Mouse (Mus musculus) CD8-positive naive resting alpha-beta T cell, adult 2 months (primary cell): Measurements from ENCODE around the gene Gm11639.
A peak's percentile ranks its signal among the peaks of the same experiment; 100 is the strongest.

Experiments used
- DNase-seq, 2 experiments: peaks; one replicate each; pipeline ENCODE4 v3.0.0; 2022; ENCODE audit warnings: low read depth in 2 of 2, low spot score in 2 of 2

Gene Gm11639

GRCm38 (mm10) chr11:104693235-104693634, 7.7 kb downstream of the Gm11639 start:
- no peak for DNase-seq

DNA sequence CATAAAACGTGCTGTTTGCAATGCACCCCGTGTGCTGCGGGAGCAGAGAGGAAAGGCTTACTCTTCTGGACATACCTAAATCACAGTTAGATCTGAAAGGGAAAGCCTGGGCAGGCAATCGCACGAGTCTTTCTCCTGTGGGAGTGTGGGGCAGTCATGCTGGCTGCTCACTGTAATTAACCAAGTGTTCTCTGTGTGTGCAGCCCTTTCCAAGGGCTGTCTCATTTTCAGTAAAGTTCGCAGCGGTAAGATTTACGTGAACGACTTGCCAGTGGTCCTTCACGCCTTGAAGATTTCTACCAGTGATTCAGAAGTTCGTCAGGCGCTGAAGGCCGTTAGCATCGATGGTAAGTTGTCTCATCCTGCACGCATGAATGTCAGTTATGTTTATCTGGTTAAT, 18.6 kb downstream of the Gm11639 start:
- DNase-seq: no peak

- DNase-seq: no peak
Measured at GRCm38 (mm10) chr11:104707084-104707483, 21.6 kb downstream of the Gm11639 start.

DNA sequence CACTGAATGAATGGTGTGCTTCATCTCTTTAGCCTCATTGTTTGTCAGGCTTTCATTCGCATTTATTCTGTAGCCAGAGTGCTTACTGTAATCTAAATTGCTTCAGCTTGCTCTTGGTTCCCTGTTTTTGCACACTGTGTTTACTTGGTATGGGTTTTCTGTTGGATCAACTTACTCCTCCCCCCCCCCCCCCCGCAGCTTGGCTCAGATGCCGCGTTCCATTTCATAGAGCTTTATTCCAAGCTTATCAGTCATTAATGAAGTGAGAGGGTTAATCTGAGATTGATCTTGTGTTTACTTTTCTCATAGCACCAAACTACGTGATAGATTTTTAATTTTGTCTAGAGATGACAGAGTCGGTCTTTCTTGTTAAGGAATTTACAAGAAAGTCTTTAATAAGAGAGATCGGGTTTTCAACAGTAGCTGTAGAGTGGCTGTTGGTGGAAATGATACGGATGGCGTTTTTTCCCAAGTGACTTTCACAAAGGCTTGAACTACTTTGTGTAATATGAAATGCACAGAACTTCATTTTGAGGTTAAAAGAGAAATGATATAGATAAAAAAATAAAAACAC, 59.6 kb downstream of the Gm11639 start:
- no peak for DNase-seq

- DNase-seq: no peak
Measured at GRCm38 (mm10) chr11:104765762-104766161, 80.3 kb downstream of the Gm11639 start.

DNA sequence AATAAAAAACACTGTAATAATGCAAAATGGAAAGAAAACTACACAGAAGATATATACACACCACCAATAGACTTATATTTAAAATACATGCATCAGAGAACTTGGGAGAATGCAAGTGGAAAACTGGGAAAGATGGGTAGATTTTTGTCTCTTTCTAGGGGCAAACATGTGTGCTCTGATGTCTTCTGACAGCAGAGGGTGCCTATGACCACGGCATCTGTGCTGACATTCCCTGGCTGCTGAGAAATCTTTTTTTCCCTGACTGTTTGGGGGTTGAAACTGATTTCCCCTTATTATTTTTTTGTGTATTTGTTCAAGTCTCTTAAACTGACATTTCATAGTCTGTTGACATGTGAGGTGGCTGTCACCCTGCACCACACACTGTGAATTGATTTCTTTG, 81.6 kb downstream of the Gm11639 start:
- DNase-seq: no peak

GRCm38 (mm10) chr11:104768072-104768471, 82.6 kb downstream of the Gm11639 start:
- peak; percentile 38 to 63 for DNase-seq

GRCm38 (mm10) chr11:104778796-104779195, 93.3 kb downstream of the Gm11639 start:
- no peak for DNase-seq

GRCm38 (mm10) chr11:104944723-104945122, 259.2 kb downstream of the Gm11639 start:
- DNase-seq: no peak

GRCm38 (mm10) chr11:104952349-104952748, 266.8 kb downstream of the Gm11639 start:
- DNase-seq: no peak

- DNase-seq: no peak
Measured at GRCm38 (mm10) chr11:104967862-104968261, 282.4 kb downstream of the Gm11639 start.

DNA sequence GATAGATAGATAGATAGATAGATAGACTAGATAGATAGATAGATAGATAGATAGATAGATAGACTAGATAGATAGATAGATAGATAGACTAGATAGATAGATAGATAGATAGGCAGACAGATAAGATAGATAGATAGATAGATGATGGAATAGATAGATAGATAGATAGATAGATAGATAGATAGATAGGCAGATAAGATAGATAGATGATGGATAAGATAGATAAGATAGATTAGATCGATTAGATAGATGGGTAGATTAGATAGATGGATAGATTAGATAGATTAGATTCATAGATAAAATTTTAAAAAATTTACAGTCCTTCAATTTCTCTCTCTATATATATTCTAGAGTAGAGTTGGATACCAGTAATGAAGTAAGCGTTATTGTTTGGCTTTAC, 282.9 kb downstream of the Gm11639 start:
- no peak for DNase-seq

DNA sequence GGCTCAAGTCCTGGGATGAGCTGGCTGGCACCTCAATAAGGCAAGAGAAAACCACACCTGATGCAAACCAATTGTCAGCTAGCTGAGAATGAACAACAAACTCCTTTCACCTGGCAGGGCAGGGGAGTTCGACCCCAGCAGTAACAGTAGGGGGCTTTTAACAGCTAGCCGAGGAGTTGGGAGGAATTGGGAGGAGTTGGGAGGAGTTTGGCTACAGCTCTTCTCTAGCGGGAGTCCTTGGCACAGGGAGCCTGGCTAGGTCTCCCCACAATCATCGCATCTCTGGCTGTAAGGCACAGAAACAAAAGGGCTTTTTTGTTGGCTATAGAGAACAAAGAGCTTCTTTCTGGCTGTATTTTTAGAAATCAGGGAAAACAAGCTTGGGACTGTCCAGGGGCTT, 285.8 kb downstream of the Gm11639 start:
- no peak for DNase-seq

DNA sequence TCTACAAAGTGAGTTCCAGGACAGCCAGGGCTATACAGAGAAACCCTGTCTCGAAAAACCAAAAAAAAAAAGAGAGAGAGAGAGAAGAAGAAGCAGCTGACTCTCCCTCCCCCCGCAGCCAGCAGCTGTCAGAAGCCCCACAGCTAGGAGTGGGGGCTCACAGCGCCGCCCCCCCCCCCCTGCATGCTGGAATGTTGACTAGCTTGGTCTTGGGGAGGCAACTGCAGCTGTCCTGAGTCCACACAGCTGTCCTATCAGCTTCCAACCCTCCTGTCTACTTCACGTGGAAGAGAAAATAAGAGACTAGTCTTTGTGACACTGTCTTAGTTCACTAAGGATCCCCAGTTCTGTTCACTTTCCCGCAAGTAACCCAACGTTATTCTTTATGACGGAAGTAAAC, 287.0 kb downstream of the Gm11639 start:
- no peak for DNase-seq

- no peak for DNase-seq
Measured at GRCm38 (mm10) chr11:104977976-104978375, 292.5 kb downstream of the Gm11639 start.

DNA sequence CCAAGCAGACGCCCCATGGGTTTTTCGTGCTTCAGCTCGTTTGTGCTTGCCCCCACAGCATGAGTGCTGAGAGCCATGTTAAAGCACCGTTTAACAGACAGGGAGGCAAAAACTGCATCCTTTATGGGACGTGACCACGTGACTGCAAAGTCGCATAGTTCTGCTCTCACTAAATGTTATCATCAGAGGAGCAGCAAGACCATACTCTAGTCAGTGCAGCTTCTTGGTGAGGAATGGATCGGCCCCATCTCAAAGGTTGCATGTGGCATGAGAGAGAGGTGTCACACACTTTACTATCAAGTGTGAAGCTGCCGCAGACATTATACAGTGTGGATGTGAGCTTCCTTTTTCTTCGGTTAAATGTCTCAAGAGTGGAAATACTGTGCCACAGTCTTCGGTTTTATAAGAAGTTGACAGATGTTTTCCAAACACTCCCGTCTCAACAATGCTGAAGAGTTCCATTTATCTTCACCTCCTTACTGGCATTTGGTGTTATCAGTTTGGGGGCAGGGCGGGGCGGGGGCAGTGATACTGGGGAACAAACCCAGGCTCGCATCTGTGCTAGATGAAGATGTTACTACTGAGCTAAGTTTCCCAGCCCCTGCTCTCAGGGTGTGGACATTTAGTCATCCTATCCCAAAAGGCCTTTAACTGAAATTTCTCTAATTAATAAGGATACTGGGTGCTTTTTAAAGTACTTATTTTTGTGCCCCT, 296.0 kb downstream of the Gm11639 start:
- DNase-seq: no peak

- no peak for DNase-seq
Measured at GRCm38 (mm10) chr11:105009232-105009631, 323.7 kb downstream of the Gm11639 start.

- no peak for DNase-seq
Measured at GRCm38 (mm10) chr11:105021071-105021470, 335.6 kb downstream of the Gm11639 start.

DNA sequence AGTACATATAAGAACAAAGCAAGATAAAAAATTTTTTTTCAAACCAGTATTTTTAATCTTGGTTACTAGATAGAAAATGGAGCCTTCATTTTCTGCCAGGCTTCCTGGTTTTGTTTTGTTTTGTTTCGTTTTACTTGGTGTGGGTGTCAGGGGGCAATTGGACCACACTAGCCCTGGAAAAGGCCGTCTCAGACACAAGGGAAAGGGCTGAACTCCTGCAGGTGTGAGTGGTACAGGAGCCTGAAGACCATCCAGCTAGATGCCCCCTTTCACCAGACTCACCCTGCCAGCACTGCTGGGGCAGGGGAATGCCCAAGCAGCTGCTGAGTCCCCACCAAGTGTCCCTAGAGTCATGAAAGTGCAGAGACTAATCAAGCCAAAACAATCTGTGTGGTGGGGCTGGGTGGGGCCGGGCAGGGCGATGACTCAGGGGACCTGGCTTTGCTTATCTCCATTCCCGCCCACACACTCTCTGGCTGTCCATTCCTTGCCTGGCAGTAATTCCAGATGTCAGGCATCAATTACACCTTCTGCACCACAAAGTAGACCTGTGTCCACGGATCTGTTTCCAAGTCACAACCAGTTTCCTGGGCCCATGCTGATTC, 343.3 kb downstream of the Gm11639 start:
- DNase-seq: no peak

- no peak for DNase-seq
Measured at GRCm38 (mm10) chr11:105029525-105029924, 344.0 kb downstream of the Gm11639 start.

DNA sequence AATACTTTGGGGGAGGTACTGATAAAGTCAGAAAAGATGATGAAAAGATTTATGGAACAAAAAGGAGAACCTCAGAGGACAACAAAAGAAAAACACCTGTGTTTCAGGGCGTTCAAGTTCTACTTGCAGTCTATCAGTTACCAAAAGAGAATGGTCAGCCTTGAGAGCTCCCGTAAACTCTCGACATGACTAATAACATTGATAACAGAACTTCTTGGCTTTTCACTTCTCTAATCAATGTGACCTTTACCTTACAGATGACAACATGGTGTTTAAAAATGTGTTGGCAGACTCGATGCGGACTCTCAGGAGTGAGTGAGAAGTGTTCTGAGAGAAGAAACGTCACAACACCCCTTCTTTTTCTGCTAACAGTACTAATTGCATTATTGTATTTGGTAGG, 344.7 kb downstream of the Gm11639 start:
- DNase-seq: no peak

- no peak for DNase-seq
Measured at GRCm38 (mm10) chr11:105031103-105031502, 345.6 kb downstream of the Gm11639 start.

- no peak for DNase-seq
Measured at GRCm38 (mm10) chr11:105035081-105035480, 349.6 kb downstream of the Gm11639 start.
